Mouse (Mus musculus): ENCODE measurements at regions not wholly inside any gene's neighbourhood (a gene's known extent, or its start where the extent isn't known, plus 50 kb on each side); places are given as distances from the start of the nearest gene placed in this dataset.

- DNase-seq (ENCODE audit: low spot score in 2 of 2): no peak
Measured at GRCm38 (mm10) chr11:114223061-114223460, 156.2 kb upstream of the Sdk2 start.

DNA sequence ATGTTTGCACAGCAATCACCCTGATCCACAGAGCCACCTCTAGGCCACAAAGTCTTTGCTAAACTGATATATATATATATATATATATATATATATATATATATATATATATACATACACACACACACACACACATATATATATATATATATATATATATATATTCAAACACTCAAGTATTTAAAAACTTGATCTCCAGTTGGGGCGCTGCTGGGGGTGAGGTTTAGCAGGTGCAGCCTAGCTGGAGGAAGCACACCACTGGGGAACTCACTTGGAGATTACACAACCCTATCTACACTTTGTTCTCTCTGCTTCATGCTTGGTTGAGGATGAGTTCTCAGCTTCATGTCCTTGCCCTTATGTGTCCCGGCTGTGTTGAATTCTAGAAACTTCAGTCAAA, 153.6 kb upstream of the Sdk2 start:
- DNase-seq (ENCODE audit: low spot score in 2 of 2): no peak

GRCm38 (mm10) chr11:114218732-114219506, 152.1 kb upstream of the Sdk2 start:
- DNase-seq (ENCODE audit: low spot score in 2 of 2): no peak

DNA sequence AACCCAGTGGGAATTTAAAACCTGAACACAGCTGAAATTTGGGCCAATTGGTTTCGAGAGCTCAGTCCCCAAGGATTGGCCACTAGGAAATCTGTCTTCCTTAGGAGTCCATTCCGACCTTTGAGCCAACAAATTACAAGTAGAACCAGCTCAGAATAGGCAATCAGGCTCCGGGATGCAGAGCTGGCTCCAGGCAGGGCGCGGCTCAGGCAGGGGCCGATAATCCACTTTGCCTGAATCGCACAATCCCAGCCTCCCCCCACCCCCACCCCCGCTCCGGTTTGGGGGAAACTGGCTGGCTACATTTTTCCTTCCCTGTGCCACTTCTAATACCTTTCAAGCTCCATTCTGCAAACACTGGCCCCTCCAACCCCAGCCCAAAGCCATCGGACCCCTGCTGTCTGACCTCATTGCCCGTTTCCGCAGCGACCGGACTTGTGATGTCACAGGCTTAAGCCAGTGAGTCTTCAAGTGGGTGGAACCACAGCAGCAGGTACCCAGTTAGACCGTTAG, 150.5 kb upstream of the Sdk2 start:
- DNase-seq (ENCODE audit: low spot score in 2 of 2): no peak

DNA sequence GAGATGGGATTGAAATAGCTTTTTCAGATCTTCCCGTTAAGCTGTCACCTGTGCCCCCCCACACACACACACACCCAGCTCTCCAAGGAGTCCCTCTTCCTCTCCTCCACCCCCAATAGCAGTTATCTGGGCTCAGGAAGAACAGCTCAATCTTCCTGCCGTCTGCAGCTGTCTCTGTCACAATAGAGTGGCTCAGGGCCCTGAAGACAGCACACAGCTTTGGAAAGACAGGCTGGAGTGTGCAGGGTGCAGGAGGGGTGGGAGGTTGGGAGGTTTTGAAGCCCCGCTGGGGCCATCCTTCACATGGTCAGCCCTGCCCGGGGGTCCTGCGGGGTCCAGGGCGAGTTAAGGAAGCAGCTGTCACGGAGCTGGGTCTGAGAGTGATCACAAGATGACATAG, 149.6 kb upstream of the Sdk2 start:
- DNase-seq (ENCODE audit: low spot score in 2 of 2): no peak

GRCm38 (mm10) chr11:114215256-114215655, 148.4 kb upstream of the Sdk2 start:
- DNase-seq (ENCODE audit: low spot score in 2 of 2): no peak

DNA sequence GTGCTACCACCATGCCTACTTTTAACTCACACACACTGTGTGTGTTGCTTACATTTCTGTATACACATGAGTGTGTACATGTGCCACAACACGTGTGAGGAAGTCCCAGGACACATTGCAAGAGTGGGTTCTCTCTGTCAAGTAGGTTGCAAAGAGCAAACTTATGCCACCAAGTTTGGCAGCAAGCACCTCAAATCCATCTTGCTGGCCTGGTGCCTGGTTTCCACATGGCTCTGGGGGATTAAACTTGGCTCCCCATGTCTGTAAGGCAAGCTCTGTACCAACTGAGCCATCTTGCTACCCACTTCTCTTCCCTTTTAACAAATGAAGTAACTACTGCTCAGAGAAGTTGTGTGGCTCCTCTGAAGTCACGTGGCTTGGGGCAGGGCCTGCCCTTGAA, 145.3 kb upstream of the Sdk2 start:
- no peak for DNase-seq (ENCODE audit: low spot score in 2 of 2)

- peak in 1 of 2 experiments; percentile 38 for DNase-seq (ENCODE audit: low spot score in 2 of 2)
Measured at GRCm38 (mm10) chr11:114205192-114205591, 138.3 kb upstream of the Sdk2 start.

DNA sequence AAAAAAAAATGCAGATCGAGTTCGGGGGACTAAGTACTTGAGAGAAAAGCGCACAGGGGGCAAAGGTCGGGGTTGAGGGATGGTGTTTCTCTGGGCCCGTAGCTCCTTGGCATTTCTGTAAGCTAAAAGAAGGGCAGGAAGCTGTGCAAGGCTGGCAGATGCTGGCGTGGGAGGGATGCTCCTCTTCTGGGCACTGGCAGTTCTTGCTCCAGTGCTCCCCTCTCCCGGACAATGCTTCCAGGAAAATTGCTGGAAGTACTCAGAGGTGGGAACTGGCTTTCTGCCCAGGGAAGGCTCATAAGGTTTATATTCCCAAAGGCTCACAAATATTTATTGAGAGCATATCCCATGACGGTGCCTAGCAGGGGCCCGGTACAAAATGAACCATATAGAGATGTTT, 136.6 kb upstream of the Sdk2 start:
- DNase-seq (ENCODE audit: low spot score in 2 of 2): no peak

- DNase-seq (ENCODE audit: low spot score in 2 of 2): no peak
Measured at GRCm38 (mm10) chr11:114202486-114202885, 135.6 kb upstream of the Sdk2 start.

DNA sequence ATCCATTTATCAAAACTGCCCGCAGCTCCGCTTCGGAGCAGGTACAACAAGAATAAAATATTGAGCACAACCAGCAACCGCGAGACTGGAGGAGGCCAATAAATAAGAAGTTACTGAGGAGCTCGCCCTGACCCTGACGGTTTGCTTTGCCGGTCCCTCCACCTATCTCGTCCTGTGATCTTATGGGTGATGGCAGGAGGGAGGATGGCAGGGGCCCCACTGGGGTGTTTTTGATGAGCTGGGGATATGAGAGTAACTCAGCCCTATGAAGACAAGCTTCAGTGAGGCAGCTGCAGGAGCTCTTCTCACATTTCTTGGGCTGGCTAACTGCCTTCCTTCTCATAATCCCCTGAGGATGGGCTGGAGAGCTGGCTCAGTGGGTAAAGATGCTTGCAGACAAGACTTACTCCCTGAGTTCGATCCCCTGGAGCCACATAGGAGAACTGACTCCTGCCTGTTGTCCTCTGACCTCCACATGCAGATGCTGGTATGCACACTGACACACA, 132.3 kb upstream of the Sdk2 start:
- no peak for DNase-seq (ENCODE audit: low spot score in 2 of 2)

GRCm38 (mm10) chr11:114198317-114199032, 131.6 kb upstream of the Sdk2 start:
- peak; percentile 92 to 96 for DNase-seq (ENCODE audit: low spot score in 2 of 2)

- no peak for DNase-seq (ENCODE audit: low spot score in 2 of 2)
Measured at GRCm38 (mm10) chr11:114195291-114195690, 128.4 kb upstream of the Sdk2 start.

DNA sequence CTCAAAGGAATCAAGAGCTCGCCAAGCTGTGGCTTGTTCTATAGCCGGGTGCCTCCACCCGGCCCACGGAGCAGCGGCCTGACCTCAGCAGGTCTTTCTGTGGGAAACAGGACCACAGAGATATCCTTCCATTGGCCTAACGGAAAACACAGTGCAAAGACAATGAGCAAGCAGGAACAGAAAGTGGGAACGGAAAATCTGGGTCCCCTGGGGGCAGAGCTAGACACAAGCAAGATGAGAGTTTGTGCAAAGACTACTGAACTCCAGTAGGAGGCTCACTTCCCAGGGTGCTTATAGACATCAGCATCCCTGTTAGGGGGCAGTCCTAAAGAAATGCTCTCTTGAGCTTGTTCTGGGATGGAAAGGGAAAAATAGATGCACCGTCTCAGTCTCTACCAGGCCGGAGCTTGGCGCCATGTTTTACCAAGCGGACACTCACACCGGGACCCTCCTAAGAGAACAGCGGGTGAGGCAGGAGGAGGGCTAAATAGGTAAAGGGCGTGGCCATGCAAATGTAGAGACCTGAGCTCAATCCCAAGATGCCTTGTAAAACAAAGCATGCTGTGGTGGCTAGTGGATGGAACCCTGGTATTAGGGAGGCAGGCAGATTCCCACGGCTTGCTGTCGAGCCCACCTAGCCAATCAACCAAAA, 127.3 kb upstream of the Sdk2 start:
- no peak for DNase-seq (ENCODE audit: low spot score in 2 of 2)

- DNase-seq (ENCODE audit: low spot score in 2 of 2): peak in 1 of 2 experiments; percentile 19
Measured at GRCm38 (mm10) chr11:114193018-114193417, 126.2 kb upstream of the Sdk2 start.

DNA sequence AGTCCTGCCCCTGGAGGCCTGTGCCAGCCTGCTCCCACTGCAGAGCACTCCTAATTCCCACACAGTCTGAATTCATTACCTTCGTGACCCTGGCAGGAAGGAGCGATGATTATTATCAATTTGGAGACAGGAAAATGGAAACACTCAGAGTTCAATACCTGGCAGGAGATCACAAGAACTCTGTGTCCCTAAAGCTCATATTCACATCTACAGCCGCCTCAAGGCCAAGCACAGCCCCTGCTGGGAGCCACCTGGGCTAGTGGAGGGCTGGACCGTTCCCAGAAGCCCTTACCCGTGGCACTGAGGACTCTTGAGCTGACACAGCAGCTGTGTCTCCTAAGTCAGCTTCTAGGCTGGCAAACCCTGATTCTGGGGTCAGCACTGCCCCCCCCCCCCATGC, 124.8 kb upstream of the Sdk2 start:
- DNase-seq (ENCODE audit: low spot score in 2 of 2): no peak

GRCm38 (mm10) chr11:114184970-114185882, 118.4 kb upstream of the Sdk2 start:
- peak in 1 of 2 experiments; percentile 26 for DNase-seq (ENCODE audit: low spot score in 2 of 2)

GRCm38 (mm10) chr11:114184431-114184830, 117.6 kb upstream of the Sdk2 start:
- no peak for DNase-seq (ENCODE audit: low spot score in 2 of 2)

- DNase-seq (ENCODE audit: low spot score in 2 of 2): no peak
Measured at GRCm38 (mm10) chr11:114183231-114183630, 116.4 kb upstream of the Sdk2 start.

- no peak for DNase-seq (ENCODE audit: low spot score in 2 of 2)
Measured at GRCm38 (mm10) chr11:114178746-114179472, 112.1 kb upstream of the Sdk2 start.

Data from layer of hippocampus, adult 8-10 months (tissue).